Mouse (Mus musculus): ENCODE measurements around the gene Psmd11. TPM values are rescaled to one million over a fixed set of nuclear protein-coding genes. Genes with fewer than 3 reads are reported as not detected.

Gene Psmd11
- polyA plus RNA-seq, 1 experiment, result 71.3 TPM

GRCm38 (mm10) chr11:80481409-80482050 is 53.1 kb downstream of the Psmd11 start:
- Histone ChIP-seq H3K27ac (ENCODE audit: control insufficient read depth, insufficient read depth, low read depth, low read length, poor library complexity) (no peak overlapping the region), H3K4me3 (replicated peaks; ENCODE audit: control insufficient read depth, low read depth, low read length) (no peak overlapping the region), H3K4me1 (ENCODE audit: control insufficient read depth, insufficient read depth, low read length) (peaks cover 3% of the 10 kb centered on the region)
- 90% methylated on average over 13 of the region's 13 CpGs for WGBS
- TF ChIP-seq CTCF (IDR thresholded peaks at IDR 0.05; ENCODE audit: control insufficient read depth, insufficient read depth, low read length), result no peak
- TF ChIP-seq POLR2A (IDR thresholded peaks at IDR 0.05; ENCODE audit: borderline replicate concordance, control insufficient read depth, low read depth, low read length), result no peak

DNA sequence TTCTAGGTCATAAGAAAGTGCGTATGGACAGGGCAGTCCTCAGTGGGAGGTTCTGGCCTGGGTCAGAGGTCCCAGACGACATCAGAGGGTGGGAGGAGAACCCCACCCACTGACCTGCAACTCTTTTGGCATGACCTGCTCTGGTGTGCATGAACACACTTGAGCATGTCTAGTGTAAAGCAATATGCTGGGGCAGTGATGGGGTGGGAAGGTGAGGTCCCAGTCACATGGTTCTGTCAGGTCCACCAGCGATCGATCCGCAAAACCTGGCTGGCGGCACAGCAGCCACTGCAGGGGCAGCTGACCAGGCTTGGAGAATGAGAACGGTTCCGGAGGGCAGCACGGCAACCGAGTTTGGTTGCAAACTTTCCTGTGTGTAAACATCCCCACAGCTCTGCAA is 53.9 kb downstream of the Psmd11 start:
- Histone ChIP-seq H3K27ac (ENCODE audit: control insufficient read depth, insufficient read depth, low read depth, low read length, poor library complexity) (no peak overlapping the region; the same call in 1 of the 2 replicates), H3K4me3 (replicated peaks; ENCODE audit: control insufficient read depth, low read depth, low read length) (no peak overlapping the region), H3K4me1 (ENCODE audit: control insufficient read depth, insufficient read depth, low read length) (peaks cover 3% of the 10 kb centered on the region)
- 90% methylated on average over 10 of the region's 10 CpGs for WGBS
- no peak for TF ChIP-seq CTCF (IDR thresholded peaks at IDR 0.05; ENCODE audit: control insufficient read depth, insufficient read depth, low read length)
- no peak for TF ChIP-seq POLR2A (IDR thresholded peaks at IDR 0.05; ENCODE audit: borderline replicate concordance, control insufficient read depth, low read depth, low read length)

- Histone ChIP-seq H3K27ac (ENCODE audit: control insufficient read depth, insufficient read depth, low read depth, low read length, poor library complexity) (no peak overlapping the region; the same call in 1 of the 2 replicates), H3K4me1 (ENCODE audit: control insufficient read depth, insufficient read depth, low read length) (peaks cover 3% of the 10 kb centered on the region), H3K4me3 (replicated peaks; ENCODE audit: control insufficient read depth, low read depth, low read length) (no peak overlapping the region)
- no peak for TF ChIP-seq CTCF (IDR thresholded peaks at IDR 0.05; ENCODE audit: control insufficient read depth, insufficient read depth, low read length)
- no peak for TF ChIP-seq POLR2A (IDR thresholded peaks at IDR 0.05; ENCODE audit: borderline replicate concordance, control insufficient read depth, low read depth, low read length)
- 91% methylated on average over 7 of the region's 7 CpGs for WGBS
These were observed 54.5 kb downstream of the Psmd11 start for GRCm38 (mm10) chr11:80482921-80483320.

DNA sequence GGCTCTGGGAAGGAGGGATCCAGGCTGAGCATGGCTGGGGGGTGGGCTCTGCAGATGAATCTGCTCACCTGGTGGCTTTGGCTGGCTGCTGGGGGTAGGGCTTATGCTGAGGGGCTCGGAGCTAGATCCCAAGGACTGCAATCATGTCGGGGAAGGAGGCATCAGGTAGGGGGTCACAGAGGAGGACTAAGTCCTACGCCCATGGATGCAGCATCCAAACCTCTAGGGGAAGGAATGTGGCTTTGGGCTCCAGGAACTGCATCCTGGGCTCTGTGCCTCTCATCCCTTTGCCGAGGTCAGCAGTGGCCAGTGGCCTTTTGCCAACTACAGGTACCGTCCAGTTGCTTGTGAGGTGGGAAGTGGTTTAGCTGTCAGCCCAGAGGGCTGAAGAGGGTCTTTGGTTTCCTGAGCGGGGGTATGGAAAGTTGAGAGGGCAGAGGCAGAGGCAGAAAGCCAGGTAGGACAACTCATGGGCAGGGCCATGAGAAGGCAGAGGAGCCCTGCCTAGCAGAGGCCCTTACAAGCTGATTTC is 55.2 kb downstream of the Psmd11 start:
- Histone ChIP-seq H3K27ac (ENCODE audit: control insufficient read depth, insufficient read depth, low read depth, low read length, poor library complexity) (no peak overlapping the region), H3K4me1 (ENCODE audit: control insufficient read depth, insufficient read depth, low read length) (peaks cover under 1% of the 10 kb centered on the region), H3K4me3 (replicated peaks; ENCODE audit: control insufficient read depth, low read depth, low read length) (no peak overlapping the region)
- TF ChIP-seq CTCF (IDR thresholded peaks at IDR 0.05; ENCODE audit: control insufficient read depth, insufficient read depth, low read length) (no peak), POLR2A (IDR thresholded peaks at IDR 0.05; ENCODE audit: borderline replicate concordance, control insufficient read depth, low read depth, low read length) (no peak)
- WGBS, result 73% methylated on average over 6 of the region's 6 CpGs

DNA sequence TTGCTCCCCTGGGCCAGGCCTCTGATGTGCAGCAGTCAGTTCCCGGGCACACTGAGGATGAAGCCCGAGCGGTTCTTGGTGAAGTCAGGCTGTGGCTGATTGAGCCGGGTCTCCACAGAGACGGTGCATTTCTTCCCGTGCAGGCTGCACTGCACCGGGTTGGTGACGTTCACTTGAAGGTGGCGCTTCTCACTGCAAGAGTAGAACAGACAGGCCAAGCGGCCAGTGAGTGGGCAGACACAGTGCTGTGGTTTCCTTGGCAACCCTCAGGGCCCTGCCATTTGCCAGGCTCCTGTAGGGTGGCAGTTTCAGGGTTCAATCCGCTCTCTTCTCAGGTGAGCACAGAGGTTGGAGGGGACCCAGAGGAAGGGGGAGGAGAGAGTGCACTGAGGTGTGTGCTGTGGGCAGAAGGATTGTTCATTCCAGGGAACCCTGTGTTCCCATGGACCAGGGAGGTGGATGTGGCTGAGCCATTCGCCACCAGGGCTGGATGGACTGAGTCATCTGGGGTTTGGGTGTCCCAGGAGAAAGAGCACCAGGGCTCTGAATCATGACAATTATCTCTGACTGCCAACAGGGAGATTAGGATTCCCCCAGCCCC is 55.9 kb downstream of the Psmd11 start:
- TF ChIP-seq POLR2A (IDR thresholded peaks at IDR 0.05; ENCODE audit: borderline replicate concordance, control insufficient read depth, low read depth, low read length), result no peak
- no peak for TF ChIP-seq CTCF (IDR thresholded peaks at IDR 0.05; ENCODE audit: control insufficient read depth, insufficient read depth, low read length)
- Histone ChIP-seq H3K4me1 (ENCODE audit: control insufficient read depth, insufficient read depth, low read length) (peaks cover 2% of the 10 kb centered on the region), H3K27ac (ENCODE audit: control insufficient read depth, insufficient read depth, low read depth, low read length, poor library complexity) (no peak overlapping the region), H3K4me3 (replicated peaks; ENCODE audit: control insufficient read depth, low read depth, low read length) (no peak overlapping the region)
- 79% methylated on average over 12 of the region's 12 CpGs for WGBS

DNA sequence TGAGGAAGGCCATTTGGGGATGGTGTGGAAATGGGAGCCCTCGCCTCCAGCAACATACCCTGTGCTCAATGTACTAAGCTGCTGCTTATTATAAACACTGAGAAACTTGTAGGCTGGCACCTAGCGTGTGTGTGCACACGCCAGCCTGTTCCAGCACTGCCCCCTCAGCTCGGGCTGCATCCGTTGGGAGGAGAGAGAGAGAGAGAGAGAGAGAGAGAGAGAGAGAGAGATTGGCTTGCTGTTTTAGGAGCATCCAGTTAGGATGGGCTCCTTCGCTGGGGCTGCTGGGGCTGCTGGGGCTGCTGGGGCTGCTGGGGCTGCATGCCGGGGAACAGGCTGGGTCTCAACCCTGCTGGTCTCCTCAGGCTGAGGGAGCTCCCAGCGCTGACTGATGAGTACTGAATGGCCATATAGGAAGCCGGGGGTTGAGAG is 56.7 kb downstream of the Psmd11 start:
- Histone ChIP-seq H3K27ac (ENCODE audit: control insufficient read depth, insufficient read depth, low read depth, low read length, poor library complexity) (no peak overlapping the region), H3K4me3 (replicated peaks; ENCODE audit: control insufficient read depth, low read depth, low read length) (no peak overlapping the region), H3K4me1 (ENCODE audit: control insufficient read depth, insufficient read depth, low read length) (peaks cover 6% of the 10 kb centered on the region)
- 86% methylated on average over 9 of the region's 9 CpGs for WGBS
- TF ChIP-seq POLR2A (IDR thresholded peaks at IDR 0.05; ENCODE audit: borderline replicate concordance, control insufficient read depth, low read depth, low read length) (no peak), CTCF (IDR thresholded peaks at IDR 0.05; ENCODE audit: control insufficient read depth, insufficient read depth, low read length) (no peak)

- Histone ChIP-seq H3K27ac (ENCODE audit: control insufficient read depth, insufficient read depth, low read depth, low read length, poor library complexity) (no peak overlapping the region), H3K4me1 (ENCODE audit: control insufficient read depth, insufficient read depth, low read length) (peaks cover 6% of the 10 kb centered on the region), H3K4me3 (replicated peaks; ENCODE audit: control insufficient read depth, low read depth, low read length) (no peak overlapping the region)
- TF ChIP-seq POLR2A (IDR thresholded peaks at IDR 0.05; ENCODE audit: borderline replicate concordance, control insufficient read depth, low read depth, low read length), result no peak
- no peak for TF ChIP-seq CTCF (IDR thresholded peaks at IDR 0.05; ENCODE audit: control insufficient read depth, insufficient read depth, low read length)
- WGBS, result 82% methylated on average over 10 of the region's 10 CpGs
These were observed 57.3 kb downstream of the Psmd11 start for GRCm38 (mm10) chr11:80485622-80486206.

DNA sequence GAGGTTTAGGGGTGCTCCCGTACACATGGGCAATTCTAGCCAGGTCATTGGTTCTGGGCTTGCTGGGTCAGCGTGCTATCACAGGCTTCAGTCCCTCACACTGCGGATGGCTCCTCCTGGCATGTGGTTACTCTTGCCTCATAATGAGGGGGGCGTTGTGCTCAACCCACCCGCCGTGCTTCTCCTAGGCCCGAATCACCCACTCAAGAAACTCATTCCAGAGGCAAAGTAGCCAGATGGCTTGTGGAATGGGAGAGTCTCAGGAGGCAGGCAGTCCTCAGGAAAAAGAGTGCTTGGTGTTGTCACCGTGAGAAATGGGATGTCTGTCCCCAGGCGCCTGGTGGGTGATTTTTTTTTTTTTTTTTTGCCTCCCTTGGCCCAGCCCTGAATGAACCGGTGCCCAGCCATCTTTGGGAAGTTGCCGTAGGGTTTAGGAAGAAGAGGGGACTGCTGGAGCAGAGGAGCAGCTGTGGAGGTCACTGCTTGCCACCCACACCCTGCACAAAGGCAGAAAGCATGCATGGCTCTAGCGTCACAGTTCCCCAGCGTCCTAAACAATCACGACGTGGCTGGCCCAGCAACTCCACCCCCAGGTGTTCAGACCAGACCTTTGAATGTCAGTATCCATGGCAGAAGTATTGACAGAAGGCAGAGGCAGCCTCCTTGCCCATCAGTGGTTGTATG is 59.6 kb downstream of the Psmd11 start:
- 59% methylated on average over 15 of the region's 15 CpGs for WGBS
- TF ChIP-seq CTCF (IDR thresholded peaks at IDR 0.05; ENCODE audit: control insufficient read depth, insufficient read depth, low read length), result no peak
- no peak for TF ChIP-seq POLR2A (IDR thresholded peaks at IDR 0.05; ENCODE audit: borderline replicate concordance, control insufficient read depth, low read depth, low read length)
- H3K27ac ChIP-seq (ENCODE audit: control insufficient read depth, insufficient read depth, low read depth, low read length, poor library complexity), result no peak overlapping the region
- peaks cover 8% of the 10 kb centered on the region for H3K4me1 ChIP-seq (ENCODE audit: control insufficient read depth, insufficient read depth, low read length)
- no peak overlapping the region for H3K4me3 ChIP-seq (replicated peaks; ENCODE audit: control insufficient read depth, low read depth, low read length)

Measured in bone marrow, adult 2 months (tissue).